Mouse (Mus musculus) embryonic facial prominence, embryonic 13.5 days (tissue): ENCODE data around the gene Mafg. TPM values are rescaled to one million over a fixed set of nuclear protein-coding genes. Genes with fewer than 3 reads are reported as not detected.
A peak's percentile ranks its signal among the peaks of the same experiment; 100 is the strongest.

ENCODE experiments used
- ATAC-seq: fragments of 200-750 bp; cut with Nextera tagmentation; 2 replicates; pipeline ENCODE4 v1.8.0; 2017; ENCODE audit warnings: low read depth; ENCODE audit not compliant: insufficient number of reproducible peaks, insufficient read depth, low FRiP score, low TSS enrichment
- H3K27ac ChIP-seq: fragments of 300-500 bp; sonication (generic); 2 replicates; pipeline ENCODE4 v1.5.1; 2015; ENCODE audit warnings: moderate library complexity, mild to moderate bottlenecking, inconsistent platforms
- H3K27me3 ChIP-seq: fragments of 300-500 bp; sonication (generic); 2 replicates; pipeline ENCODE4 v1.6.1; 2015; ENCODE audit warnings: mild to moderate bottlenecking, inconsistent platforms
- H3K36me3 ChIP-seq: fragments of 300-500 bp; sonication (generic); 2 replicates; pipeline ENCODE4 v1.6.1; 2015; ENCODE audit warnings: mild to moderate bottlenecking, inconsistent platforms
- H3K4me1 ChIP-seq: fragments of 300-500 bp; sonication (generic); 2 replicates; pipeline ENCODE4 v1.6.1; 2015; ENCODE audit warnings: inconsistent platforms
- H3K4me2 ChIP-seq: fragments of 300-500 bp; sonication (generic); 2 replicates; pipeline ENCODE4 v1.6.1; 2015; ENCODE audit warnings: moderate library complexity, mild to moderate bottlenecking, inconsistent platforms
- H3K4me3 ChIP-seq: fragments of 300-500 bp; sonication (generic); 2 replicates; pipeline ENCODE4 v1.5.1; 2015; ENCODE audit warnings: mild to moderate bottlenecking, inconsistent platforms
- H3K9ac ChIP-seq: fragments of 300-500 bp; sonication (generic); 2 replicates; pipeline ENCODE4 v1.6.1; 2015; ENCODE audit warnings: mild to moderate bottlenecking, inconsistent platforms
- H3K9me3 ChIP-seq: fragments of 300-500 bp; sonication (generic); 2 replicates; pipeline ENCODE4 v1.6.1; 2016; ENCODE audit warnings: inconsistent platforms
- WGBS: fragments of 180-500 bp; shearing (Covaris S2); methylation state at CpG from one replicate; pipeline ENCODE4 v1.1.7; 2015; ENCODE audit warnings: mixed read lengths; 5-methylcytosine and 5-hydroxymethylcytosine counted together
- polyA plus RNA-seq: library from polyadenylated mRNA; unstranded; fragments of >200 nt; fragmentation: Nextera tagmentation; extraction: Ambion mirVana; gene quantifications from 2 replicates; pipeline ENCODE4 v1.2.1, GENCODE M21; 2015

The Mafg gene
- polyA plus RNA-seq, 1 experiment from 2014 or later = 22.0 TPM

GRCm38 (mm10) chr11:120628601-120629340, 4.6 kb downstream of the Mafg start:
- 92% methylated on average over 23 of the region's 23 CpGs for WGBS
- Histone ChIP-seq H3K36me3 (peaks cover 29% of the 10 kb centered on the region), H3K9me3 (no peaks in the 10 kb centered on the region), H3K4me1 (peaks cover 43% of the 10 kb centered on the region), H3K4me3 (no peak overlapping the region), H3K4me2 (no peak overlapping the region), H3K9ac (no peak overlapping the region), H3K27ac (no peak overlapping the region), H3K27me3 (no peaks in the 10 kb centered on the region)
- ATAC-seq = no peak

GRCm38 (mm10) chr11:120627468-120628300, 5.7 kb downstream of the Mafg start:
- Histone ChIP-seq H3K4me1 (peaks cover 46% of the 10 kb centered on the region), H3K9me3 (no peaks in the 10 kb centered on the region), H3K4me2 (no peak overlapping the region), H3K36me3 (peaks cover 36% of the 10 kb centered on the region), H3K4me3 (no peak overlapping the region), H3K27ac (no peak overlapping the region), H3K27me3 (no peaks in the 10 kb centered on the region), H3K9ac (no peak overlapping the region)
- WGBS = 80% methylated on average over 22 of the region's 22 CpGs
- ATAC-seq = no peak

GRCm38 (mm10) chr11:120626785-120627467, 6.5 kb downstream of the Mafg start:
- H3K4me1 ChIP-seq = peaks cover 41% of the 10 kb centered on the region
- 90% methylated on average over 11 of the region's 11 CpGs for WGBS
- no peak overlapping the region for H3K4me2 ChIP-seq
- no peak overlapping the region for H3K9ac ChIP-seq
- H3K9me3 ChIP-seq = no peaks in the 10 kb centered on the region
- H3K27me3 ChIP-seq = no peaks in the 10 kb centered on the region
- H3K36me3 ChIP-seq = peaks cover 42% of the 10 kb centered on the region
- no peak for ATAC-seq
- H3K27ac ChIP-seq = no peak overlapping the region
- no peak overlapping the region for H3K4me3 ChIP-seq

GRCm38 (mm10) chr11:120625152-120625775, 8.1 kb downstream of the Mafg start, which contains the start of gene Sirt7:
Gene Sirt7 (minus strand): TSS chr11:120625240.
- no peak for ATAC-seq
- Histone ChIP-seq H3K36me3 (peaks cover 59% of the 10 kb centered on the region), H3K4me2 (peak within 1 kb of the TSS; percentile 99), H3K4me3 (peak within 1 kb of the TSS; percentile 99), H3K27me3 (no peaks in the 10 kb centered on the region), H3K9me3 (no peaks in the 10 kb centered on the region), H3K4me1 (peaks cover 25% of the 10 kb centered on the region), H3K9ac (peak within 1 kb of the TSS; percentile 85), H3K27ac (peak within 1 kb of the TSS; percentile 73)
- 11% methylated on average over 5 of the region's 5 CpGs for WGBS

- under 1% methylated on average over 53 of the region's 53 CpGs for WGBS
- peak overlapping the region; percentile 85 for H3K9ac ChIP-seq
- peaks cover 19% of the 10 kb centered on the region for H3K4me1 ChIP-seq
- peaks cover 63% of the 10 kb centered on the region for H3K36me3 ChIP-seq
- no peaks in the 10 kb centered on the region for H3K27me3 ChIP-seq
- peak; percentile 63; the same call in 1 of the 2 replicates for ATAC-seq
- peak overlapping the region; percentile 99 for H3K4me2 ChIP-seq
- H3K4me3 ChIP-seq = peak overlapping the region; percentile 99
- H3K9me3 ChIP-seq = no peaks in the 10 kb centered on the region
- H3K27ac ChIP-seq = peak overlapping the region; percentile 71
Measured at GRCm38 (mm10) chr11:120624680-120625111, 8.7 kb downstream of the Mafg start.

GRCm38 (mm10) chr11:120623961-120624679, 9.3 kb downstream of the Mafg start:
- WGBS = 12% methylated on average over 30 of the region's 30 CpGs
- no peak for ATAC-seq
- H3K36me3 ChIP-seq = peaks cover 60% of the 10 kb centered on the region
- H3K27me3 ChIP-seq = no peaks in the 10 kb centered on the region
- H3K4me1 ChIP-seq = peaks cover 17% of the 10 kb centered on the region
- H3K27ac ChIP-seq = peak overlapping the region; percentile 71
- peak overlapping the region; percentile 85 for H3K9ac ChIP-seq
- no peaks in the 10 kb centered on the region for H3K9me3 ChIP-seq
- H3K4me2 ChIP-seq = peak overlapping the region; percentile 99
- peak overlapping the region; percentile 99 for H3K4me3 ChIP-seq

GRCm38 (mm10) chr11:120622805-120623204, 10.6 kb downstream of the Mafg start:
- WGBS = 91% methylated on average over 6 of the region's 6 CpGs

GRCm38 (mm10) chr11:120620195-120620594, 13.2 kb downstream of the Mafg start:
- Histone ChIP-seq H3K9me3 (no peaks in the 10 kb centered on the region), H3K4me1 (peaks cover 26% of the 10 kb centered on the region), H3K27me3 (no peaks in the 10 kb centered on the region), H3K4me3 (no peak overlapping the region), H3K4me2 (no peak overlapping the region), H3K9ac (no peak overlapping the region), H3K36me3 (peaks cover 52% of the 10 kb centered on the region), H3K27ac (no peak overlapping the region)
- 91% methylated on average over 14 of the region's 14 CpGs for WGBS
- ATAC-seq = no peak

More at GRCm38 (mm10) chr11:120622805-120623204, 10.6 kb downstream of the Mafg start:
- Histone ChIP-seq H3K27ac (no peak overlapping the region), H3K4me3 (no peak overlapping the region), H3K9me3 (no peaks in the 10 kb centered on the region), H3K4me2 (no peak overlapping the region), H3K4me1 (peaks cover 17% of the 10 kb centered on the region), H3K27me3 (no peaks in the 10 kb centered on the region), H3K9ac (no peak overlapping the region), H3K36me3 (peaks cover 64% of the 10 kb centered on the region)
- ATAC-seq = no peak

GRCm38 (mm10) chr11:120618619-120619535, 14.5 kb downstream of the Mafg start:
- peak overlapping the region; percentile 86; the same call in 1 of the 2 replicates for H3K4me3 ChIP-seq
- H3K4me1 ChIP-seq = peaks cover 20% of the 10 kb centered on the region
- H3K27ac ChIP-seq = no peak overlapping the region
- no peaks in the 10 kb centered on the region for H3K9me3 ChIP-seq
- WGBS = 93% methylated on average over 25 of the region's 25 CpGs
- H3K4me2 ChIP-seq = no peak overlapping the region
- peaks cover 62% of the 10 kb centered on the region for H3K36me3 ChIP-seq
- no peak for ATAC-seq
- H3K9ac ChIP-seq = no peak overlapping the region
- no peaks in the 10 kb centered on the region for H3K27me3 ChIP-seq
